Mouse (Mus musculus) liver, embryonic 15.5 days (tissue): ENCODE measurements around the gene Trim60. TPM values are rescaled to one million over a fixed set of nuclear protein-coding genes. Genes with fewer than 3 reads are reported as not detected.
"Not testable (repeated sequence)": the region's sequence is repeated elsewhere in the genome, so short reads cannot be mapped to it uniquely, and the experiment has no call there.

Experiments
- ATAC-seq: fragments of 200-750 bp; cut with Nextera tagmentation; 2 replicates; pipeline ENCODE4 v1.8.0; 2017; ENCODE audit warnings: moderate number of reproducible peaks, mild to moderate bottlenecking, moderate library complexity; ENCODE audit not compliant: insufficient read depth
- H3K27ac ChIP-seq: fragments of 300-500 bp; sonication (generic); replicated peaks from 2 replicates; pipeline ENCODE4 v1.5.1; 2015; ENCODE audit warnings: mild to moderate bottlenecking, inconsistent platforms
- H3K27me3 ChIP-seq: fragments of 300-500 bp; sonication (generic); 2 replicates; pipeline ENCODE4 v1.6.1; 2015; ENCODE audit warnings: mild to moderate bottlenecking, inconsistent platforms
- H3K36me3 ChIP-seq: fragments of 300-500 bp; sonication (generic); replicated peaks from 2 replicates; pipeline ENCODE4 v1.6.1; 2015; ENCODE audit warnings: moderate library complexity, mild to moderate bottlenecking, inconsistent platforms
- H3K4me1 ChIP-seq: fragments of 300-500 bp; sonication (generic); replicated peaks from 2 replicates; pipeline ENCODE4 v1.6.1; 2015; ENCODE audit warnings: inconsistent platforms
- H3K4me2 ChIP-seq: fragments of 300-500 bp; sonication (generic); 2 replicates; pipeline ENCODE4 v1.6.1; 2015; ENCODE audit warnings: moderate library complexity, mild to moderate bottlenecking, inconsistent platforms
- H3K4me3 ChIP-seq: fragments of 300-500 bp; sonication (generic); replicated peaks from 2 replicates; pipeline ENCODE4 v1.5.1; 2015; ENCODE audit warnings: mild to moderate bottlenecking, inconsistent platforms
- H3K9ac ChIP-seq: fragments of 300-500 bp; sonication (generic); 2 replicates; pipeline ENCODE4 v1.6.1; 2015; ENCODE audit warnings: moderate library complexity, mild to moderate bottlenecking, inconsistent platforms
- H3K9me3 ChIP-seq: fragments of 300-500 bp; sonication (generic); replicated peaks from 2 replicates; pipeline ENCODE4 v1.6.1; 2016; ENCODE audit warnings: inconsistent platforms
- WGBS: fragments of 180-500 bp; shearing (Covaris S2); methylation state at CpG from one replicate; pipeline ENCODE4 v1.1.7; 2015; ENCODE audit warnings: mixed read lengths; ENCODE audit not compliant: insufficient replicate concordance; 5-methylcytosine and 5-hydroxymethylcytosine counted together
- polyA plus RNA-seq: library from polyadenylated mRNA; unstranded; fragments of >200 nt; fragmentation: Nextera tagmentation; extraction: Ambion mirVana; gene quantifications from 2 replicates; pipeline ENCODE4 v1.2.1, GENCODE M21; 2015

Gene Trim60
- polyA plus RNA-seq, 1 experiment from 2014 or later: not detected

- Histone ChIP-seq H3K4me3 (no peak within 1 kb of the TSS), H3K9ac (no peak within 1 kb of the TSS), H3K27ac (no peak within 1 kb of the TSS)
These were observed 18.7 kb upstream of the Trim60 start, which contains the start of gene Apela for GRCm38 (mm10) chr8:65037117-65037533. Gene Apela, minus strand, starts transcription at chr8:65037336.

GRCm38 (mm10) chr8:65034136-65034535 lies 15.8 kb upstream of the Trim60 start:
- no peaks in the 10 kb centered on the region for H3K36me3 ChIP-seq
- H3K9me3 ChIP-seq: no peaks in the 10 kb centered on the region
- no peak overlapping the region for H3K27ac ChIP-seq
- WGBS: 28% methylated on average over 2 of the region's 2 CpGs
- H3K4me2 ChIP-seq: no peak overlapping the region
- H3K4me3 ChIP-seq: no peak overlapping the region
- H3K4me1 ChIP-seq: no peaks in the 10 kb centered on the region
- no peak overlapping the region for H3K9ac ChIP-seq
- H3K27me3 ChIP-seq: peaks cover 6% of the 10 kb centered on the region; the same call in 1 of the 2 replicates
- no peak for ATAC-seq

More at GRCm38 (mm10) chr8:65037117-65037533, 18.7 kb upstream of the Trim60 start, which contains the start of gene Apela:
- ATAC-seq: peak; percentile 54; the same call in 1 of the 2 replicates
- no peaks in the 10 kb centered on the region for H3K9me3 ChIP-seq
- 3% methylated on average over 8 of the region's 8 CpGs for WGBS
- peaks cover 6% of the 10 kb centered on the region; the same call in 1 of the 2 replicates for H3K27me3 ChIP-seq
- H3K4me1 ChIP-seq: no peaks in the 10 kb centered on the region
- H3K36me3 ChIP-seq: no peaks in the 10 kb centered on the region
- H3K4me2 ChIP-seq: peak within 1 kb of the TSS; percentile 50

GRCm38 (mm10) chr8:65033056-65033455 lies 14.7 kb upstream of the Trim60 start:
- H3K36me3 ChIP-seq: no peaks in the 10 kb centered on the region
- H3K27me3 ChIP-seq: peaks cover 6% of the 10 kb centered on the region; the same call in 1 of the 2 replicates
- no peaks in the 10 kb centered on the region for H3K9me3 ChIP-seq
- no peaks in the 10 kb centered on the region for H3K4me1 ChIP-seq
- H3K27ac ChIP-seq: no peak overlapping the region
- no peak overlapping the region for H3K9ac ChIP-seq
- no peak overlapping the region for H3K4me2 ChIP-seq
- no peak for ATAC-seq
- H3K4me3 ChIP-seq: no peak overlapping the region
- 72% methylated on average over 13 of the region's 13 CpGs for WGBS

GRCm38 (mm10) chr8:65032107-65032506 lies 13.7 kb upstream of the Trim60 start:
- no peak overlapping the region for H3K4me3 ChIP-seq
- peaks cover 2% of the 10 kb centered on the region; the same call in 1 of the 2 replicates for H3K27me3 ChIP-seq
- no peaks in the 10 kb centered on the region for H3K9me3 ChIP-seq
- 56% methylated on average over 1 of the region's 1 CpGs for WGBS
- ATAC-seq: no peak
- no peak overlapping the region for H3K27ac ChIP-seq
- H3K9ac ChIP-seq: no peak overlapping the region
- H3K4me2 ChIP-seq: no peak overlapping the region
- no peaks in the 10 kb centered on the region for H3K4me1 ChIP-seq
- H3K36me3 ChIP-seq: no peaks in the 10 kb centered on the region

- H3K27me3 ChIP-seq: no peaks in the 10 kb centered on the region
- H3K36me3 ChIP-seq: no peaks in the 10 kb centered on the region
- H3K9ac ChIP-seq: no peak overlapping the region
- WGBS: 58% methylated on average over 4 of the region's 4 CpGs
- H3K4me3 ChIP-seq: no peak overlapping the region
- H3K4me2 ChIP-seq: no peak overlapping the region
- no peaks in the 10 kb centered on the region for H3K9me3 ChIP-seq
- H3K27ac ChIP-seq: no peak overlapping the region
- ATAC-seq: no peak
- no peaks in the 10 kb centered on the region for H3K4me1 ChIP-seq
These were observed 12.5 kb upstream of the Trim60 start for GRCm38 (mm10) chr8:65030735-65031485.

- Histone ChIP-seq H3K4me2 (no peak overlapping the region), H3K4me3 (no peak overlapping the region), H3K27ac (no peak overlapping the region), H3K27me3 (no peaks in the 10 kb centered on the region), H3K9ac (no peak overlapping the region), H3K4me1 (no peaks in the 10 kb centered on the region), H3K36me3 (no peaks in the 10 kb centered on the region), H3K9me3 (no peaks in the 10 kb centered on the region)
- whole genome bisulfite sequencing: 70% methylated on average over 4 of the region's 4 CpGs
- no peak for ATAC-seq
These were observed 11.4 kb upstream of the Trim60 start for GRCm38 (mm10) chr8:65029776-65030175.

GRCm38 (mm10) chr8:65028959-65029686 lies 10.7 kb upstream of the Trim60 start:
- Histone ChIP-seq H3K4me1 (no peaks in the 10 kb centered on the region), H3K9me3 (no peaks in the 10 kb centered on the region), H3K4me3 (no peak overlapping the region), H3K9ac (no peak overlapping the region), H3K27me3 (no peaks in the 10 kb centered on the region), H3K36me3 (no peaks in the 10 kb centered on the region), H3K4me2 (no peak overlapping the region), H3K27ac (no peak overlapping the region)
- WGBS: 67% methylated on average over 12 of the region's 12 CpGs
- no peak for ATAC-seq

- 40% methylated on average over 8 of the region's 8 CpGs for WGBS
These were observed 4.1 kb upstream of the Trim60 start for GRCm38 (mm10) chr8:65022485-65022884.

GRCm38 (mm10) chr8:65007616-65008015 lies 10.8 kb downstream of the Trim60 start:
- ATAC-seq, H3K9me3 ChIP-seq, H3K4me2 ChIP-seq, H3K27ac ChIP-seq, H3K4me1 ChIP-seq, H3K36me3 ChIP-seq, H3K4me3 ChIP-seq, H3K27me3 ChIP-seq, H3K9ac ChIP-seq: not testable (repeated sequence)
- WGBS: 68% methylated on average over 6 of the region's 6 CpGs

More at GRCm38 (mm10) chr8:65022485-65022884, 4.1 kb upstream of the Trim60 start:
- H3K36me3 ChIP-seq: no peaks in the 10 kb centered on the region
- no peak for ATAC-seq
- H3K27ac ChIP-seq: no peak overlapping the region
- H3K9ac ChIP-seq: no peak overlapping the region
- H3K4me2 ChIP-seq: no peak overlapping the region
- no peak overlapping the region for H3K4me3 ChIP-seq
- no peaks in the 10 kb centered on the region for H3K4me1 ChIP-seq
- no peaks in the 10 kb centered on the region for H3K27me3 ChIP-seq
- no peaks in the 10 kb centered on the region for H3K9me3 ChIP-seq

GRCm38 (mm10) chr8:64998806-64999365 lies 19.5 kb downstream of the Trim60 start:
- no peak overlapping the region for H3K4me3 ChIP-seq
- no peak for ATAC-seq
- H3K27ac ChIP-seq: no peak overlapping the region
- no peaks in the 10 kb centered on the region for H3K4me1 ChIP-seq
- H3K27me3 ChIP-seq: no peaks in the 10 kb centered on the region
- no peak overlapping the region for H3K4me2 ChIP-seq
- H3K9me3 ChIP-seq: no peaks in the 10 kb centered on the region
- H3K36me3 ChIP-seq: no peaks in the 10 kb centered on the region
- no peak overlapping the region for H3K9ac ChIP-seq
- WGBS: 73% methylated on average over 4 of the region's 4 CpGs

GRCm38 (mm10) chr8:64987731-64988130 lies 30.7 kb downstream of the Trim60 start, which contains the start of gene Trim75:
Gene Trim75, minus strand, starts transcription at chr8:64987831.
- 68% methylated on average over 4 of the region's 4 CpGs for WGBS
- no peak for ATAC-seq
- H3K4me2 ChIP-seq: no peak within 1 kb of the TSS

More at GRCm38 (mm10) chr8:64987731-64988130, 30.7 kb downstream of the Trim60 start, which contains the start of gene Trim75:
- H3K4me3 ChIP-seq: no peak within 1 kb of the TSS
- no peaks in the 10 kb centered on the region for H3K9me3 ChIP-seq
- no peaks in the 10 kb centered on the region for H3K4me1 ChIP-seq
- no peak within 1 kb of the TSS for H3K9ac ChIP-seq
- no peaks in the 10 kb centered on the region for H3K36me3 ChIP-seq
- H3K27me3 ChIP-seq: no peaks in the 10 kb centered on the region
- H3K27ac ChIP-seq: no peak within 1 kb of the TSS
